Mouse (Mus musculus) liver (tissue): ENCODE data around the gene Smap2.

Source experiments
- DNase-seq: peaks from one replicate; pipeline ENCODE4 v3.0.0-alpha.2; 2020; ENCODE audit warnings: mixed read lengths

Smap2 gene

DNA sequence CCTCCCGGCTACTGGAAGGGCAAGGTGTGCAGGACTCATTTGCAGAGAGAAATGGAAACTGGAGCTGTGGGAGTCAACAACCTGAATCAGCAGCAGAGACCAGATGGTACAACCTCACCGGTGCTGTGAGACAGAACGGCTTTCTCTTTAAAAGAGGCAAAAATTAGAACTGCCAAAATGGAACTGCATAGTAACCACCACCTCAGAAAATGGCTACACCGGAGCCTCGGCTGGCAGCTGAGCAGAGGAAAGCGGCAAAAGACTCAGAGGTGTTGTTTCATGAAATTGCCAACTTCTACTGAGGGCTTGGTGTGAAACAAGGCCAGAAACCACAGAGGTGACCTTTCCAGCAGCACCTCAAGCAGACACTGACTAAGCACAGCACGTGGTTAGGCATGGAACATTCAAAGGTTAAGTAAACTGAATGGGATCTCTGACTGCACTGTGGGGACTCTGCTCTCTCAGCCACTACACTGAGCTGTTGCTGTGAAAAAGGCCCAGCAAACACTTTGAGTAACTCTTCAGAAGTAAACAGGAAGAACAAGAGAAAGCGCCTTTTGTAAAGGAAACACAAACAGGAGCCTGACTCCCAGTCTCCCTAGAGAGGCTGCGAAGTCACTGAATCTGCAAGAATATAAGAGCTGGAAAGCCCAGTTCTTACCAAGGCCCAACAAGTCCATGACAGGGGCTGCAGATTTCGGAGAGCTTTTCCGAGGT, 42.2 kb downstream of the Smap2 start:
- no peak for DNase-seq

DNA sequence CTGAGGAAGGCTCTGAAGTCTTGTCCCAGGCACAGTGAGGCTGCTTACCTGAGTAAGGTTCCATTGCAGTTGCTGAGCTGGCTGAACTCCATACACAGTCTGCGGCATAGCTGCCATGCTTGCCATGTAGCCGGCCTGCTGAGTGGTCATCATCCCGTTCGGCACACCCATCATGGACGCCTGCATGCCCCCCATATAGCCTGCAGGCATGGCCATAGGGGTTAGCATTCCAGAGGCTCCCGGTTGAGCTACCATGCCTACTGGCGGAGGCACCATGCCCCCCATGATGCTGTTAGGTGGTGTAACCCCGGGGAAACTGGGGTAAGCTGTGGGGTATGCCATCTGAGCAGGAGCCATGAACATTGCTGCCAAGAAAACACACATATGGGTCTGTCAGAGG, 45.2 kb downstream of the Smap2 start:
- no peak for DNase-seq

DNA sequence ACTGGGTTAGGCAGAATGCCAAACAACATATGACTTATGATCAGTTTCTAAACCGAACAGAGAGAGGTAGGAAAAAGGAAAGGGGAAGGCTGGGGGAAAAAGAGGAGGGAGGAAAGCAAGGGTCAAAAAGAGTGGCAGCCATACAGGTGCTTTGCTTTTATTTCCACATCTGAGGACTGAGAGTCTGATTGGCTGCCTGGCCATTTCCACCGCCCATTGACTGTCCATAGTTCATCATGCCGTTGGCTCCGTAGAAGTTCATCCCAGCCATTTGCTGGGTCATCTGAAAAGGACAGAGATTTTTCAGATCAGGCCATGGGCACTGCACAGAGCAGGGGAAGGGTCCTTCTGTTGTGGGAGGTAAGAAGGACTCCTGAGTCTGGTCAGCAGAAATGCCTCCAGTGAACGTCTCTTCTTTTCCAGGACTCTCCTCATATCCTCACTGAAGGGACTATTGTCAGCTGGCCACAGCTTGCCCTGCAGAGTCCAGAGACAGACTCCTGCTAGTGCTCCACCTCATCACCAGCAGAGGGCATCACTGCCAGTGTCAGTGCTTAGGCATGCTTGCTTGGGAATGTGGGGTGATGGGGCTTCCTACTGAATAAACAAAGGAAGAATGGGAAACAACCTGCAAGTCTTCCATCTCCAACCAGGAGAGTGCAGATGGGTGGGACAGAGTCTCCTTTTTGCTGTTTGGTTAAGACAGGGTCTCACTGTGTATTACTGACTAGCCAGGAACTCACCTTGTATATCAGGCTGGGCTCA, 47.5 kb downstream of the Smap2 start:
- DNase-seq, result peak; percentile 38

DNA sequence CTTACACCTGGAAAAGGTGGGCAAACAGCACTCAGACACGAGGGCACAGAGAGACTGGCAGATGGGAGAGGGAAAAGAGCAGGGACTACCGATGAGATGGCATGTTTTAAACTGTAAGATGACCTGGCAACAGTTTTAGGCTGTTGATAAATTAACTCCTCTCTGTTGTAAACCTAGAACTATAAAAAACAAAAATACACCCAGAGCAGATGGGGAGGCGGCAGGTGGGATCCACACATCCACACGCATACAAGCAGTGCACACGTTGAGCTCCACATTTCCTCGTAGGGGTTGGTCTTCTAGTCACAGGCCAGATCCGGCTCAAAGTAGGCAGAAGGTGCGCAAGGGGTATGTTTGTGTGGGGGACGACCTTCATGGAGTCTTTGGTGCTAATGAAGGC, 48.6 kb downstream of the Smap2 start:
- no peak for DNase-seq

DNA sequence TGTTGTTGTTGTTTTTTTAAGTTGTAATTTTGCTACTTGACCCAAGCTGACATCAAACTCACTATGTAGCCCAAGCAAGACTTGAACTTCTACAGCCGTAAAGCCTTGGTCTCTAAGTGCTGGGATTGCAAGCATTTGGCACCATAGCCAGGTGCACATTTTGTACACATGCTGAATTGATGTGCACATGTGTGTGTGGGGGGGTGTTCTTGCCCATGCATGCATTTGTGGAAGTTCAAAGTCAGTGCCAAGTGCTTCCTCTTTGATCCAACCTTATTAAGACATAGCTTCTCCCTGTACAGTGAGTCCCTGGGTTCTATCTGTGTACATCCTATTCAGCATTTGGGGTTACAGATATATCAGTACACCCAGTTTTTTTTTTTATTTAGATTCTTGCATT, 61.5 kb downstream of the Smap2 start:
- no peak for DNase-seq

DNA sequence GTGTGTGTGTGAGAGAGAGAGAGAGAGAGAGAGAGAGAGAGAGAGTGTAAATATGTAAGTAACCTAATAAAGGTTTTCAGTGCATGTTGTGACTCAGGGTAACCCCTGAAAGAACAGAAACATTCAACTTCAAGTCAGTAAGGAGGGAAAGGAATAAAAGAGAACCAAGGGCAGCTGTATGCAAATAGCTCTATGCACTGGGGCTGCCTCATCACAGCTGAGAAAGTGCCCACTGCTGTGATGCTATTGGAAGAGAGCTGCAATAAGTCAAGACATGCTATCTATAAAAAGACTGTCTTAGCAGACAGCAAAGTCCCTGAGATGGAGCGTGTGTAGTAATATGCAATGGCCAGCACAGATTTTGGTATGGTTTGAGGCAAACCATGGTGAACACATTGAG, 63.4 kb downstream of the Smap2 start:
- DNase-seq, result no peak

DNA sequence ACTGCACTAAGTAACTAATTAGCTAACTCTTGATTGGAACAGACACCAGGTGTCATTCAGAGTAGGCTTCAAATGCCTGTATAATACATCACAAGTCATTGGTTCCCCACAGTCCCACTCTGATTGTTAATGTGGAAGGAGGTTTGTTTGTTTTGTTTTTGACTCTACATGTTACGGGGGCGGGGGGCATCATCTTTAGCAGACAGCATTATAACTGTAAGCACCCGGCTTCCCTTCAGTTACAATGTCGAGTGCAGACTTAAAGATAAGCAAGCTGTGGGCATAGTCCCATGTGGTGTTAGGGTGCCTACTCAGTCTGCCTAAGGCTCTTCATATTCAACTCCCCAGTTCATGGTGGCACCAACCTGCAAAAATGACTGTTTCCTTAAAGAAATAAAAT, 64.0 kb downstream of the Smap2 start:
- peak; percentile 41 for DNase-seq

DNA sequence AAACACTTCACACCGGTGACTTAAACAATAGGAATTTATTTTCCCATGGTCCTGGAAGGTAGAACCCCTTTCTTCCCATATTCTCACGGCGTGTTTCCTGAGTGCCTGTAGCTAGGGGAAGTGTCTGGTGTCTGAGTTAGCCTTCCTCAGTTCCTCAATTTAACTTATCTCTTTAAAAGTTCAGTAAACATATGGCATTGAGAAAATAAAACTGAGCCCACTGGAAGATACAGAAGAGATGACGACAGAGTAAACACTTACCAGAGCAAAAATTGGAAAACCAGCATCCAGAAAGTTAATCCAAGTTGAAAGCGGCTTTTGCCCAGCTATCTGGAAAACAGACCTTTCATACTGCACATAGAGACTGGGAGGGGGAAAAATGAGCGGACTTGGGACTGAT, 64.9 kb downstream of the Smap2 start:
- DNase-seq, result no peak

DNA sequence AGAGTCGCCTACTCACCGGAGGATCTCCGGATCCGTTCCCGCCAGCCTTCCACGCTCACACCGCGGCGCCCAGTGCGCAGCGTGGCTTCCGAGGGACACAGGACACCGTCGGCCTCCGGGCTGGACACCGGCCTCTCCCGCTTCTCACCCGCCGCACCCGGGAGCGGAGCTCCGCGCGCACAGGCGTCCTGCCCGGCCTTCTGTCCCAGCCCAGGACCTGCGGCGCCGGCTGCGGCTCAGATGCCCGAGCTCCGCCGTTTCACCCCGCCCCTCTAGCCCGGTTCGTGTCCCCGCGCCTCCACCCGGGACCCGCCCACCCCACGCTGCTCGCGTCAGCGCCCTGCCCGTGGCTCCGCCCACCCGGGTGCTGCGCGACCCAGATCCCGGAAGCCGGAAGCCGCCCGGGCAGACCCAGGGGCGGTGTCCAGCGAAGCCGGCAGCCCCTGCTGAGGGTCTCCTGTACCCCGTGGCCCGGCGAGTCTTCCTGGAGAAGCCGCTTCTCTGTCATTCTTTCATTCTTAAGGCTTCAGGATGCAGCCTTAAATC, 65.5 kb downstream of the Smap2 start, which contains the start of gene Zfp69:
TSS of gene Zfp69 (minus strand) at position 272 of the 546 bp plus-strand sequence.
- peak; percentile 98 for DNase-seq

DNA sequence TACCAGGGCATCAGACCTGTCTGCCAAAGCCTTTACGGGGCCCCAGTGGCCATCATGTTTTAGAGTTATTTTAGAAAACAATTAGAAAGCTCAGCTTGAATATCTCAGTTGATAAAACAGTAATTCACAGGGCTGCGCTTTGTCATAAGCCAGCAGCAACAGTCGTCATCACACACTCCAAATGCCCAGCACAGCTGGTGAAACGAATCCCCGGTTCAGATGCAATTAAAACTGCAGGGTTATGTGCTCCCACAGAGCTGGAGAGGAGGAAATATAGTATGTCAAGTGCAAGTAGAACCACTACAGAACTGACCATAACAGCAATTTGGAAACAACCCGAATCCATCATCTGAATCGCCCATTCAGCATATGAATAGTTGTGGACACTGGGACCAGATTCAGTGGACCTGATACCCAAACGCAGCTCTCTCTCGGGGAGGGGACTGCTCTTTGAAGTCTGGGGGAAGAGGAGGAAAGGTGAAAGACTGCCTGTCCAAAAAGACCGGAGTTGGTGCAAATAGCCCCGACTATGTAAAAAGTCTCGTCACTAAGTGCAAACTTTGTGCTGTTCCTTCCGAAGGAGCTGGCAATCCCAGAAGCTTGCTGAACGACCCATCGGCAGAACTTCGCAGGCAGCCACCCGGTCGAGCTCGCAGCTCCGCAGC, 66.2 kb downstream of the Smap2 start:
- DNase-seq, result no peak

DNA sequence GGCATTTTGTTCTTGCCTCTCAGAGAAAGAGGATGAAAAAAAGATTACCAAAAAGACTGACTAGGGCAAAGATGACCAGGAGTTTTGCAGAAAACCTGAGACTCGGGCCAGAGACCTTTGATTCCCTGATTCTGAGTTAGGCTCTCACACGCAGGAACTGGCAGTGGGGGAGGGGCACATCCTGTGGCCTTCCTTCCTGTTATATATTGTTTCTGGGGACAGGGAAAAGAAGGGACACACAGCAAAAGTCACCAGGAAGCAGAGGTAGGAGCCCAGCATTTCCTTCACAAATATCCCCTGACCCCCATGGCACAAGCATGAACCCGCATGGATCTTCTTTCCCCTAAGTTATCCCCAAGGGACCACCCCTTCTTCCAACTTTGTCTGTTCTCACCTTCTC, 68.1 kb downstream of the Smap2 start:
- DNase-seq, result peak; percentile 44

DNA sequence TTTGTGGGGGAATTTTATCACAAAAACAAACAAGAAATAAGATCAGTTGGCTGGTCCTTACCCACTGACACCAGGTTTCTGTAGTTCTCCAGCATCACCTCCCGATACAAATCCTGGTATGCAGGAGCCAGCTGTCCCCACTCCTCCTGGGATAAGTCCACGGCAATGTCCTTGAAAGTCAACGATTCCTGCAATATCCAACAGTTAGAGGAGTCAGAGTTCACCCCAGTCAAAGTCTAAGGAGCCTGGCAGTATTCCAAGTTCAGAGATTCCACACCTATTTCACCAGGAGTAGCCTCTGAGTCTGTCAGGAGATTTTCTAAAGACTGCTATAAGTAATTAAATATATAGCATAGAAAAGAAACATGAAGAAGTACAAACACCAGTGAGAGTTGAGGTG, 82.0 kb downstream of the Smap2 start:
- DNase-seq, result no peak

DNA sequence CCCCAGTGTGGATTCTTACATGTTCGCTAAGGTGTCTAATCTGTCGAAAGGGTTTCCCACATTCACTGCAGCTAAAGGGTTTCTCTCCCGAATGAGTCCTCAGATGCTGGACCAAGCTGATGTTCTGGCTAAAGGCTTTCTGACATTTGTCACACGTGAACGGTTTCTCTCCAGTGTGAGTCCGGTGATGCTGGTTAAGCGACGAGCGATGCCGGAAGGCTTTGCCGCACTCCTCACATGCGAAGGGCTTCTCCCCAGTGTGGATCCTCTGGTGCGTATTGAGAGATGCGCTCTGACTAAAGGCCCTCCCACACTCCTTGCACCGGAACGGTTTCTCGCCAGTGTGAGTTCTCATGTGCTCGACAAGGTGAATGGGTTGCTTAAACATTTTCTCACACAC, 86.3 kb downstream of the Smap2 start:
- no peak for DNase-seq

DNA sequence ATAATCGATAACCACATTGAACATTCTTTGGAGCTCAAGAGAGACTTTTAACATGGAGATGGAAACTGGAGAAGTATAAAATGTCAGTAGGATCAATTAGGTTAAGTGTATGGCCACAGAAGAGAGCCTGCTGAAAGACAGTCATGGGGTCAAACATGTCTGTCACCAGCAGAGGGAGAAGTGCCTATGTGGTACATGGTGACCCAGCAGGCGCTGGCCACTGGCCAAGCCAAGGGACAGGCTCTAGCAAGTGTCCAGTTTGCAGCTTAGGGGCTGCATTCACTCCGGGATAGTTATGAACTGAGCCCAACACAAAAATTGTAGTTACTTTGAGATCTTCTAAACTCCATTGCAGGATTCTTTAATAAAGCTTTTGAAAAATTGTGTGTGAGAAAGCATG, 88.4 kb downstream of the Smap2 start:
- no peak for DNase-seq

DNA sequence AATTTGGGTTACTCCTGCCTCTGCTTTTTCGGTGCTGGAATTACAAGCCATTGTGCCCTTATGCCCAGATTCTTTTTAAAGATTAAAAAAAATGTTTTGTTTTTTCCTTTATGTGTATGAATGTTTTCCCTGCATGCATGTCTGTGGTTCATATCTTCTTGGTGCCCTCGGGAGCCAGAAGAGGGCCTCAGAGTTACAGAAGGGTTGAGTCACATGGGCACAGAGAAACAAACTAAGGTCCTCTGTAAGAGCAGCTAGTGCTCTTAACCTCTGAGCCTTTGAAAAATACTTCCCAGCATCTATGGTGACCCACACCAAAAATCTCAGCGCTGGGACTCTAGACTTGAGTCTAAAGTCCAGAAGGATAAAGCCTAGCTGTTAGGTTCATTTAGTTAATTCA, 91.7 kb downstream of the Smap2 start:
- peak; percentile 54 for DNase-seq

DNA sequence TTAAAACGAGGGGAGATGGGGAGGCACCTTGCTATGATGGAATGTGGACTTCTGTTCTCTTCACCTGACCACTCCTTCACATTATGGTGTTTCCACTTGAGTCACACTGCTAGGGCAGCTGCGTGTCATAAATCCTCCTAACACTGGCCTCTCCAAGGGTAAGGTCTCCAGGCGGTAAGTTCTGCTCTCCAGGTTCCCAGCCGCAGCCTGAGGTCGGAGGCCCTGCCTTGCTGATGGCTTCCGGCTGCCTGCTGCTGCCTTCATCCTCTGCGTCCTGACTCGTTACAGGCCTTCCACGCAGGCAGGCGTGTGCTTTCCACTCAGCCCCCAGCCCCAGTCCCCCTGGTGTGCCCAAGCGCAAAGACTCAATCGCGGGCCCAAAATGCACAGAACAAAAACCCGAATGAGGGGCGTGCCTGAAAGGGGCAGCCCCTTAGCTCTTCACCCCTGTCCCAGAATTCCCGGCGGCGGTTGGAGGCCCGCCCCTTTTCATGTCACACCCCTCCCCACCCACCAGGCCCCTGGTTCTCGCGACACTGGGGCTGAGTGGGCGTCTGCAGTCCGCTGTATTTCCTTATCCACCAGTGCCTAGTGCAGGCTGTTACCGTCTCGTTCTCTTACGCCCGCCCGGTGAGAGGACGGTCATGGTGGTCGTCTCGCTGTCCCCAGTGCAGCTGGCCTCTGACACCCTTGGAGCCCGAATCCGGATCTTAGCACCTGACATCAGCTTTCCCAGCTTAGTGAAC, 92.3 kb downstream of the Smap2 start, which contains the start of gene Exo5:
TSS of gene Exo5 (minus strand) at position 464 of the 746 bp plus-strand sequence.
- DNase-seq, result peak; percentile 93

DNA sequence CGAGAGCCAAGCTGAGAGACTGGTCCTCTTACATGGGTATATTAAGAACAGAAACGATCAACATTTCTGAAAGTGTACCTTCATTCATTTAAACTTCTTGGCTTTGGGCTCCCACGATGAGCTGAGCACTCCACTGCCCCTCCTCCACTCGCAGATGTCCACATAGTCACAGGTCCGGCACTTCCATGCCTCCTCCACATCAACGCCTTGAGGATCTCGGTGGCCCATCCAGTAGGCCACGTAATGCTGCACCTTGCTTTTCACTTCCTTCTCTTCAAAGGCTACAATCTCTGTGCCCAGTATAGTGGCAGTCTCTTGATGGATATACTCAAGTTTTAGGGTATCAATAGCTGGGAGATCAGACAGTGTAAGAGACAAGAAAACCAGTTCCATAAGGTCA, 95.6 kb downstream of the Smap2 start:
- no peak for DNase-seq
